Mouse (Mus musculus) spleen, embryonic (tissue): Measurements from ENCODE around the gene Uri1.

ENCODE experiments used
- CTCF ChIA-PET: fragments of 350-600 bp; sonication (Branson Sonifier 250); formaldehyde crosslinking; loops from one replicate; lab custom pipeline; 2022; lab: Charles Lee

Uri1 gene

DNA sequence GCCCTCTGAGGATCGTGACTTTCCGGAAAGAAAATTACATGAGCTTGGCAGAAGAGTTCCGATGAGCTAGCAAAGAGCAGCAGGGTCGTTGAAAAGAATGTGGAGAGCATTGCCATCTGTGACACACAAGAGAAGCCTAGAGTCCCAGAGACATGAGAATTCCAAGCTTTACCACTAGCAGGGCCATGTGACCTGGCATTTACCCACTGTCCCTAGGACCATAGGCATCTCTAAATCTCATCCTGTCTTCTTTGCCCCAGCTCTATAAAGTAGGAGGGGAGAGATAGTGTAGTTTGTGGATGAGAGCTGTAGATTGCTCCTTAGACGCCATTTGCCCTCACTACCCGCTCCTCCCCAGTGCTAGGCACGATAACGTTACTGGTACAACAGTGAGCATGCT is at the start of gene Uri1:
Uri1 (minus strand) TSS at position 101 of the 400 bp plus-strand sequence.
- CTCF ChIA-PET, result no interaction called here

GRCm38 (mm10) chr7:38071065-38071464 is 47.7 kb upstream of the Uri1 start:
- CTCF ChIA-PET, result no interaction called here

GRCm38 (mm10) chr7:38070663-38071062 is 47.3 kb upstream of the Uri1 start:
- CTCF ChIA-PET, result no interaction called here

DNA sequence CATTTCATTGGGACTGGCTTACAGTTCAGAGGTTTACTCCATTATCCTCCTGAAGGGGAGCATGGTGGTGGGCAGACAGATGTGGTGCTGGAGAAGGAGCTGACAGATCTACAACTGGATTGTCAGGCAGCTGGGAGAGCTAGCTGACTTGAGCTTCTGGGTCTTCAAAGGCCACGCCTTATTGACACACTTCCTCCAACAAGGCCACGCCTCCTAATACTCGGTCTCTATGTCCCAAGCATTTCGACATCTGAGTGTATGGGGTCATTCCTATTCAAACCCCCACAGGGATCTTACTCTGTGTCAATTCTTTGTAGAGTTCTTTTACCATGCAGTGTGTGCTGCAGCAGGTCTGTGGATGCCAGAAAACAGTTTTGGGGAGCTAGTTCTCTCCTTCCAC is 41.1 kb upstream of the Uri1 start:
- CTCF ChIA-PET, result no interaction called here

- CTCF ChIA-PET, result interaction anchor here (0.6 to 1.5 kb wide), 6 partner anchors 32 to 151 kb away, joined by 3 to 6 read pairs (median 3); no protein-coding TSS in a partner anchor
These were observed 38.0 kb upstream of the Uri1 start for GRCm38 (mm10) chr7:38061060-38061970.

- CTCF ChIA-PET, result no interaction called here
These were observed 36.4 kb upstream of the Uri1 start for GRCm38 (mm10) chr7:38059636-38060330.

GRCm38 (mm10) chr7:38059096-38059495 is 35.7 kb upstream of the Uri1 start:
- CTCF ChIA-PET, result no interaction called here

- CTCF ChIA-PET, result interaction anchor here (0.6 kb wide), 1 partner anchor 18 kb away, joined by 3 read pairs; no protein-coding TSS in a partner anchor
These were observed 32.6 kb upstream of the Uri1 start for GRCm38 (mm10) chr7:38055996-38056395.

GRCm38 (mm10) chr7:38054246-38054645 is 30.9 kb upstream of the Uri1 start:
- CTCF ChIA-PET, result no interaction called here

- CTCF ChIA-PET, result no interaction called here
These were observed 23.9 kb upstream of the Uri1 start for GRCm38 (mm10) chr7:38047229-38047628.

GRCm38 (mm10) chr7:38041244-38041643 is 17.9 kb upstream of the Uri1 start:
- CTCF ChIA-PET, result no interaction called here

DNA sequence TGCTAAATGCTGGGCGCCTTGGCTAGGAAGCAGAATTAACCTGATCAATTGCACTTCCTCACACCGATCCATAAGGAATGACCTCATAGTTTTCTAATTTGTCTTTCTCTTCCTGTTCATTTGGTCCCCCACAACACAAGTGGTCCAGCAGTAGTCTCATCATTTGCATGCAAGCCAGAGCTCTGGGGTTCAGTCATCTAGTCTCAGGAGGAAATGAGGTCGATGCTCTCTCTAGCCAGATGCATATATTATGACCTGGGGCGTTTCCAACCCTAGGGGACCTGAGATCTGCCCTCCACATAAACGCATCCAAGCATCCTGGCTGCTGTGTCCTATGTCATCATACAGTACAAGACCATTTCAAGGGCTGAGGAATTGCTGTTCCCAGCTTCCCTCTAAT is 14.2 kb upstream of the Uri1 start:
- CTCF ChIA-PET, result no interaction called here

- CTCF ChIA-PET, result no interaction called here
These were observed 7.8 kb upstream of the Uri1 start for GRCm38 (mm10) chr7:38031183-38031582.

DNA sequence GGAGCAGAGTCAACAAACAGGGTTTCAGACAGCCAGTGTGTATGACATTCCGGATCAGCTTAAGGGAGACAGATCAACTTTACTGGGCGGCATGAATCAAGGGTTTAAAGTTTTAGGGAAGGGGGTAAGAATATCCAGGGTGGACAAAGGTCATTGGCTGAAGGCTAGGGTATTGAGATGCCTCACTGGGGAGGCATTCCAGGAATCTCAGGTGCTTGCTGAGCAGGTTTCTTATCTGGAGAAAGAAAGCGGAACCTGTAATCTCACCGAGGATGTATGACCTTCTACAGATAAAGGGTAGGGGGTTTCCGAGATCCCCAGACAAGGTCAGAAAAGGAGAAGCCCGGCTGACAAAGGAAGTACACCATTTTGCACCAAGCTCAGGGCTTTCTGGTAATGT is 7.3 kb upstream of the Uri1 start:
- CTCF ChIA-PET, result no interaction called here

DNA sequence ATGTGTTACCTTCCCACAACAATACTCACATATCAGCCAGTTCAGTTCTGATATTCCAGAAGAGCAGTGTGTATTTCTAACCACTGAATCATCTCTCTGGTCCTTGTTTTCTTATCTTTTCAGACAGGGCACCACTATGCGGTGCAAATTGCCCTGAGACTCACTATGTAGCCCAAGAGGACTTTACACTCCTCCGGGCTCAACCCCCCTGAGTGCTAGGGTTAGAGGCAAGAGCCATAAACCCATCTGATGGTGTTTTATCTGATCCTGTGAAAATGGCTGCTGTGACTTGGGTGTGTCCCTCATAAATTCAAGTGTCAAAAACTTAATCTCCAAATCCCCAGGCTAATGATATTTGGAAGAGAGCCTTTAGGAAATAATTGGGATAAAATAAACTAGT is 6.6 kb upstream of the Uri1 start:
- CTCF ChIA-PET, result no interaction called here

DNA sequence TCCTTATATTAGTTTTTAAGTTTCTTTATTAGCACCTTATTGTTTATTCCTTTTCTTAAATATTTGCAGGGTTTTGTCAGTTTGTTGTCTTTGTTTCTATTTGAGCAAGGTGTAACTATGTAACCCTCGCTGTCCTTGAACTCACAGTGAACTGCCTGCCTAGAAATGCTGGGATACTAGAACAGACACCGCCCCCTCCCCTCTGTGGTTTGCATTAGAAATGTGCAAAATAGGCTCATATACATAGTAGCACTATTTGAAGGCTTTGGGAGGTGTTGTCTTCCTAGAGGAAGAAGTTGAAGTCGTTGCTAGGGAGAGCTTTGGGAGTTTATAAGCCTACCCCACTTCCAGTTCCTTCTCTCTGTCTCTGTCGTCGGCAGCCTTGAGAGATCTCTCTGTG is 5.7 kb upstream of the Uri1 start:
- CTCF ChIA-PET, result no interaction called here

- CTCF ChIA-PET, result no interaction called here
These were observed 4.7 kb upstream of the Uri1 start for GRCm38 (mm10) chr7:38027940-38028600.

DNA sequence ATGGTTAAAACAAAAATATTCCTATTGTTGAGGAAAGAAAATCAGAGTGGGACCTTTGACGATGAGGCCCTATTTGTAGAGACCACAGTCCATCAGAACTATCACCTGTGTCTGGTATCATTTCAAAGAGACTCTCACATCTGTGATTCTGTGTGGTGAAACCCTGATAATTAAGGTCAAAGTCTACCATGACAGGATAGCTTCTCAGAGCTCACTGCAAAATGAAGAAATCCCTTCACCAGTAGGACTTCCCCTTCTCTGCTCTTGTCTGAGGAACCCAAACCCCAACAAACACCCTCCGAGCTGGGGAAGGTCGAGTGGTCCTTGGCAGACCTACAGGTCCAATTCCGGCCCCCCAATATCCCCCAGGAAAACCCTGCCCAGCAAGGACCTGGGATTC is 1.5 kb upstream of the Uri1 start:
- CTCF ChIA-PET, result no interaction called here

GRCm38 (mm10) chr7:38019770-38020169 is 3.6 kb downstream of the Uri1 start:
- CTCF ChIA-PET, result no interaction called here

DNA sequence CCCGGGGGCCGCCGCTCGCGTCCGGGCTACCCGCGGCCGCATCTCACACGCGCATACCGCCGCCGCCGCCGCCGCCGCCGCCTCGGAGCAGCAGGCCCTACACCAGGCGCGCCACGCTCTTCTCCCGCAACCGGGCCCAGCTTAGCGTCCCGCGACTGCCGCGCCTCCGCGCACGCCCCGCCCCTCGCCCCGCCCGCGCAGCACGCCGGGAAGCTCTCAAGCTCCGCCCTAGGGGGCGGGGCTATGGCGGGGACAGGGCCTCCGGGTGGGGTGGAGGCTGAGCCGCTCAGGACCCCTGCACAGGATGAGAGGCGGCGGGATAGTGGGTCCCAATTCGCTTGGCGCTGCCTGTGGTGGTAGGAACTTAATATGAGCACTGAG is 4.0 kb downstream of the Uri1 start:
- CTCF ChIA-PET, result no interaction called here

DNA sequence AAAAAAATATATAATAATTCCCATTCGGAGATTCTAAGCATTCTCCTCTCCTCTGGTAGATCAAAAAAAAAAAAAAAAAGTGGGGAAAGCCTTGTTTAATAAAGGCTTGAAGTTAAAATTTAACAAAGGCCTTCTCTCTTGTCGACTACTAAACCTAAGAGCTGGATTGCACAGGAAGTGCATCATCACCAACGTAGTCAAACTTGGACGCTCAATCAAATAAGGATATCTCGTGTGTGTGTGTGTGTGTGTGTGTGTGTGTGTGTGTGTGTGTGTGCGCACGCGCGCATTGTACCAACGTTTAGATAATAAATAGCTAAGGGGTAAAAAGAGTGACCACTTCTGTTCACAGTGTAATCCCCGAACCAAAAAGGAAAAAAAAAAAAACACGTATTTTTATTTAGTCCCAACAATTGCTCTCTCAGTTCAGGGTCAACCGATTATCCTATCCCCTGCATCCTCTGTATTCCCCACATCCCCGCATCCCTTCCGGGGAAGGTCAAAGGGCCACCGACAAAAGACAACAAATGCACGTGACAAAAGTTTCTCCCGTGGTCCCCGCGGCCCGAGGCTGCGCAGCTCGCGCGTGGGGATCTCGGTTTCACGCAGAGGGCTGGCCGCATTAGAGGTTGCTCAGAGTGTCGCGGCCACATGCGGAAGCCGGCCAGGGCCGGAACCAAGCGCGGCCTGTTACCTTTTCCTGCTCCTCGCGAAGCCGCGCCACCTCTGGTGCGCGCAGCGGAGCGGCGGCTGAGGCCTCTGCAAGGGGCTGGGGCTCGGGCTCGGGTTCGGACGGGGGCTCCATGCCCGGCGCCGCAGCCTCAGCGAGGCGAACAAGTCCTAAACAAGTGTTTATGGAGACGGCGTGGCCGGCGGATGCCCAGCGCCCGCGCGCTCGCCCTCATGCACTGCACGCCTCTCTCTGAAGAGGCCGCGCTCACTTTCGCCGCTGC is 4.7 kb downstream of the Uri1 start:
- CTCF ChIA-PET, result interaction anchor here (0.8 to 1.6 kb wide), 2 partner anchors 24 to 43 kb away, joined by 3 to 5 read pairs; no protein-coding TSS in a partner anchor
